Mouse (Mus musculus): ENCODE data around the gene Tspyl1. TPM values are rescaled to one million over a fixed set of nuclear protein-coding genes. Genes with fewer than 3 reads are reported as not detected.

The Tspyl1 gene
- polyA plus RNA-seq, 1 experiment from 2014 or later: 70.1 TPM

DNA sequence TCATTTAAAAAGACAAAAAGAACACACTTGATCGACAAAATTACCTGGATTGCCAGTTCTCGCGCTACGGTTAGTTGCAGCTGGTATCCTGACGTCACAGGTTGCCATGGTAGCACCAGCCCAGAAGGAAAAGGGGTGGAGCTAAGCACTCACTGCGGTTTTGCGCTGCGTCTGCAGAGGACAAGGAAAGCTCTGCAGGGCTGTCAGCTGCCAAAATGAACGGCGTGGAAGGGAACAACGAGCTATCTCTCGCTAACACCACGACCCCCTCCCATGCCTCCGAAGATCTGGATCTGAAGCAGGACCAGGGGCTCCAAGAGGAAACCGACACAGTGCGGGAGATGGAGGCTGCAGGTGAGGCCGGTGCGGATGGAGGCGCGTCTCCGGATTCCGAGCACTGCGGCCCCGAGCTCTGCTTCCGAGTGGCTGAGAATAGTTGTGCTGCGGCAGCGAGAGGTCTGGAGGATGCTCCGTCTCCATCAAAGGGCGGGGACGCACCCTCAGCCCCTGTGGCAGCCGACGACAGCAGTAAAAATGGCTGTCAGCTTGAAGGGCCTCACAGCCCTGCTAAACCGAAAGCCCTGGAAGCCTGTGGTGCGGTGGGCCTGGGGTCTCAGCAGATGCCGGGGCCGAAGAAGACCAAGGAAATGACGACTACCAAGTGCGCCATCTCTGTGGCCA lies 15.4 kb downstream of the Tspyl1 start, which contains the start of gene Tspyl4:
Tspyl4 (plus strand) TSS at position 144 of the 681 bp plus-strand sequence.
- Histone ChIP-seq H3K9me3 (replicated peaks; ENCODE audit: low read length) (no peaks in the 10 kb centered on the region), H3K4me3 (replicated peaks; ENCODE audit: low read depth, low read length) (peak within 1 kb of the TSS; percentile 71), H3K27me3 (ENCODE audit: insufficient read depth, low read length) (no peaks in the 10 kb centered on the region), H3K27ac (0 out of 2 replicates have a peak within 1 kb of the TSS, but pooled peaks have one; percentile 42), H3K9ac (ENCODE audit: low read depth, low read length) (peak within 1 kb of the TSS; percentile 65), H3K4me2 (ENCODE audit: low read length) (peak within 1 kb of the TSS; percentile 93), H3K4me1 (replicated peaks; ENCODE audit: insufficient read depth, low read length) (no peaks in the 10 kb centered on the region; the same call in 1 of the 2 replicates), H3K36me3 (ENCODE audit: insufficient read depth, low read length) (no peaks in the 10 kb centered on the region)
- no peak for TF ChIP-seq CTCF (IDR thresholded peaks at IDR 0.05; ENCODE audit: low read depth)
- DNase-seq (ENCODE audit: low spot score) (peak; percentile 96), ATAC-seq (replicated peaks; ENCODE audit: low FRiP score, low read depth) (peak; percentile 97)
- WGBS: under 1% methylated on average over 38 of the region's 38 CpGs

DNA sequence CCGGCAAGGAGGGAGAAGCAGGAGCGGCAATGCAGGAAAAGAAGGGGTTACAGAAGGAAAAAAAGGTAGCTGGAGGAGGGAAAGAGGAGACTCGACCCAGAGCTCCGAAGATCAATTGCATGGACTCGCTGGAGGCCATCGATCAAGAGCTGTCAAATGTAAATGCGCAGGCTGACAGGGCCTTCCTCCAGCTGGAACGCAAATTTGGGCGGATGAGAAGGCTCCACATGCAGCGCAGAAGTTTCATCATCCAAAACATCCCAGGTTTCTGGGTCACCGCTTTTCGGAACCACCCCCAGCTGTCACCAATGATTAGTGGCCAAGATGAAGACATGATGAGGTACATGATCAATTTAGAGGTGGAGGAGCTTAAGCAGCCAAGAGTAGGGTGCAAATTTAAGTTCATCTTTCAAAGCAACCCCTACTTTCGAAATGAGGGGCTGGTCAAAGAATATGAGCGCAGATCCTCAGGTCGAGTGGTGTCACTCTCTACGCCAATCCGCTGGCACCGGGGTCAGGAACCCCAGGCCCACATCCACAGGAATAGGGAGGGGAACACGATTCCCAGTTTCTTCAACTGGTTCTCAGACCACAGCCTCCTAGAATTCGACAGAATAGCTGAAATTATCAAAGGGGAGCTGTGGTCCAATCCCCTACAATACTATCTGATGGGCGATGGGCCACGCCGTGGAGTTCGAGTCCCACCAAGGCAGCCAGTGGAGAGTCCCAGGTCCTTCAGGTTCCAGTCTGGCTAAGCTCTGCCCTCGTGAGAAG lies 16.2 kb downstream of the Tspyl1 start:
- no peak for TF ChIP-seq CTCF (IDR thresholded peaks at IDR 0.05; ENCODE audit: low read depth)
- Histone ChIP-seq H3K9me3 (replicated peaks; ENCODE audit: low read length) (no peaks in the 10 kb centered on the region), H3K4me1 (replicated peaks; ENCODE audit: insufficient read depth, low read length) (no peaks in the 10 kb centered on the region; the same call in 1 of the 2 replicates), H3K4me3 (replicated peaks; ENCODE audit: low read depth, low read length) (peak overlapping the region; percentile 71), H3K9ac (ENCODE audit: low read depth, low read length) (peak overlapping the region; percentile 65), H3K27me3 (ENCODE audit: insufficient read depth, low read length) (no peaks in the 10 kb centered on the region), H3K4me2 (ENCODE audit: low read length) (peak overlapping the region; percentile 93), H3K27ac (no peak overlapping the region), H3K36me3 (ENCODE audit: insufficient read depth, low read length) (no peaks in the 10 kb centered on the region)
- ATAC-seq (replicated peaks; ENCODE audit: low FRiP score, low read depth) (peak; percentile 14; the same call in 1 of the 2 replicates), DNase-seq (ENCODE audit: low spot score) (peak; percentile 14)
- WGBS: 43% methylated on average over 25 of the region's 25 CpGs

DNA sequence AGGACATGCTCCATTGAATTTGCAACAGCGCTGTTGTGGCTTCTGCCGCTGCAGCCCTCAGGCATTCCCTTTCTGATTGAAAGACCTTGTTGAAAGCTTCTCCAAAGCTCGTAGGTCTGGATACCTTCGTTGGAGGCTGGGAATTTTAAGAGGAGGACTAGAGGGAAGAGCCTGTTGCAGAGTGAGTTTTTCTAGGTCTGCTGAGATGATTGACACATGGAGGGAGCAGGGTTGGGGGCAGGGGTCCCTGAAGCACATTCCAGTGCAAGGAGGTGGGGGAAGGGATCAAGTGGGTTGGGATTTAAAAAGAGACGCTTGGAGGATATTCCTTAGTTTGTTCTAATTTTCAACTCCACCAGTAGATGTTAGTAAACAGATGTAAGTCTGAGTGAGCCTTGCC lies 18.4 kb downstream of the Tspyl1 start:
- Histone ChIP-seq H3K4me2 (ENCODE audit: low read length) (0 out of 2 replicates have a peak overlapping the region, but pooled peaks have one; percentile 13), H3K9me3 (replicated peaks; ENCODE audit: low read length) (no peaks in the 10 kb centered on the region), H3K4me3 (replicated peaks; ENCODE audit: low read depth, low read length) (no peak overlapping the region), H3K36me3 (ENCODE audit: insufficient read depth, low read length) (no peaks in the 10 kb centered on the region), H3K27ac (no peak overlapping the region), H3K4me1 (replicated peaks; ENCODE audit: insufficient read depth, low read length) (no peaks in the 10 kb centered on the region; the same call in 1 of the 2 replicates), H3K27me3 (ENCODE audit: insufficient read depth, low read length) (no peaks in the 10 kb centered on the region), H3K9ac (ENCODE audit: low read depth, low read length) (no peak overlapping the region)
- ATAC-seq (replicated peaks; ENCODE audit: low FRiP score, low read depth) (no peak), DNase-seq (ENCODE audit: low spot score) (no peak)
- no peak for TF ChIP-seq CTCF (IDR thresholded peaks at IDR 0.05; ENCODE audit: low read depth)
- 22% methylated on average over 5 of the region's 5 CpGs for WGBS

DNA sequence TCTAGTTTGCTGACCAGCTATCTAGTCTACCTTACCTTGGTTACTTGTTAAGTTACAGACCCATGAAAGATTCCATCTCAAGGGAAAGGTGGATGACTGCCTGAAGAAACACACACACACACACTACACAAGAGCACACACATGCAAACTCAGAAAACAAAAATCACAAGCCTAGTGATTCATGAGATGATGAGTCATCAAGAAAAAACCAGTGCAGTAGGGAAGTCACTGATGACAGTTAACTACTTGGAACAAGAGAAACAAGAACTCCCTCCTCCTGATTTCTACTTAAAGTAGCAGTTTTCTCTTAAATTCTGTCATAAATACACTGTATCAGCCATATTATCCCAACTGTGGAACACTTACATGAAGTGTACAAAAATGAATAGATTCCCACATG lies 25.1 kb downstream of the Tspyl1 start:
- ATAC-seq (replicated peaks; ENCODE audit: low FRiP score, low read depth) (no peak), DNase-seq (ENCODE audit: low spot score) (no peak)
- no peaks in the 10 kb centered on the region for H3K27me3 ChIP-seq (ENCODE audit: insufficient read depth, low read length)
- no peak overlapping the region for H3K4me3 ChIP-seq (replicated peaks; ENCODE audit: low read depth, low read length)
- 0 out of 2 replicates have a peak, but pooled peaks cover 4% of the 10 kb centered on the region for H3K36me3 ChIP-seq (ENCODE audit: insufficient read depth, low read length)
- H3K27ac ChIP-seq: no peak overlapping the region
- H3K9ac ChIP-seq (ENCODE audit: low read depth, low read length): no peak overlapping the region
- TF ChIP-seq CTCF (IDR thresholded peaks at IDR 0.05; ENCODE audit: low read depth): no peak
- H3K4me1 ChIP-seq (replicated peaks; ENCODE audit: insufficient read depth, low read length): no peaks in the 10 kb centered on the region
- H3K9me3 ChIP-seq (replicated peaks; ENCODE audit: low read length): no peaks in the 10 kb centered on the region
- H3K4me2 ChIP-seq (ENCODE audit: low read length): no peak overlapping the region

DNA sequence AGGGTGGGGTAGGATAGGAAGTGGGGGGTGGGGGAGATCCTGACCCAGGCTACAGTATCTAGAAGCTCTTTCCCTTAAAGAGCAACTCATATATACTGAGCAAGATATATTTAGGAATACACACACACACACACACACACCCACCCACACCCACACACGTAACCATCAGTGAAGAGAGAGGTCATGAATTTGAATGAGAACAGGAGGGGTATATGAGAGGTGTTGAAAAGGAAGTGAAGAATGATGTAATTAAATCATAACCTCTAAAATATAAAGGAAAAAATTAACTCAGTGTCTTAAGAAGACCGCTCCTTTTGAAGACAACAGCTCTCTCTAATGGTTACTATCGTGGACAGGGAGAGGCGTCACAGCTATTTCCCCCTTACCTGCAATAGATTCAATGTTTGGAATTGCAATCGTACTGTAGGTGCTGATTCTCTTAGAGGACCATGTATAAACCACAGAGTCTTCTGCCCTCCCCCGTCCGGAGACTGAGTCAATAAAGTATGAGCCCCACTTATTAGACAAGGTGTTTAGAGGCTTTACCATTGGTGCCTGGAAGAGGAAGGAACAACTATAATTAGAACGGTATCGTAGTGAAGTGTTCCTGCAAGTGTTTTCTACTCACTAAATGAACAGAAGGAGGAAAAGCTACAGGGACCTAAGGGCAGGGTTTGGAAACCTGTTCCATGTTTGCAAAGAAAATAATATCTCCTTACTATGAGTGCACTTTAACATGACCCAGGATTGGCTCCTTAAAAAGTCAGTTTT lies 28.1 kb downstream of the Tspyl1 start:
- no peaks in the 10 kb centered on the region for H3K4me1 ChIP-seq (replicated peaks; ENCODE audit: insufficient read depth, low read length)
- ATAC-seq (replicated peaks; ENCODE audit: low FRiP score, low read depth) (no peak), DNase-seq (ENCODE audit: low spot score) (no peak)
- no peaks in the 10 kb centered on the region for H3K9me3 ChIP-seq (replicated peaks; ENCODE audit: low read length)
- WGBS: 88% methylated on average over 9 of the region's 9 CpGs
- no peak overlapping the region for H3K4me2 ChIP-seq (ENCODE audit: low read length)
- no peak overlapping the region for H3K4me3 ChIP-seq (replicated peaks; ENCODE audit: low read depth, low read length)
- no peak overlapping the region for H3K9ac ChIP-seq (ENCODE audit: low read depth, low read length)
- no peaks in the 10 kb centered on the region for H3K27me3 ChIP-seq (ENCODE audit: insufficient read depth, low read length)
- TF ChIP-seq CTCF (IDR thresholded peaks at IDR 0.05; ENCODE audit: low read depth): no peak
- H3K36me3 ChIP-seq (ENCODE audit: insufficient read depth, low read length): peaks cover 13% of the 10 kb centered on the region; the same call in 1 of the 2 replicates
- no peak overlapping the region for H3K27ac ChIP-seq

DNA sequence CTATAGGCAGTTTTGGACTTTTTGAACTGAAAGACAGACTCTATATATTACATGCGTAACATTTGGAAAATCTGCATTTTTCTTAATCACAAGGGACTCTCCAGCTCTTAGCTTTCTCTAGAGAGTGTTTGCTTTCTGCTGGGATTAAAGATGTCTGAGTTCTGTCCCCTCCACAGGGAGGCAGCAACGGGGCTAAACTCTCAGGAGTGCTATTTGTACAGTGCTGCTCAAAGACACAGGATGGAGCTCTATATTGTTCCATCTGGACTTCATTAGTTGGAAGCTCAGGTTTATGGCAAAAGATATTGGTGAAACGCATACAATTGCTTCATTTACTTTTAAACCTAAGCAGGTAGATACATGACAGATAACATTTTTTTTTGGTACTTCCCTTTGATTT lies 30.5 kb downstream of the Tspyl1 start:
- no peak overlapping the region for H3K27ac ChIP-seq
- no peaks in the 10 kb centered on the region for H3K9me3 ChIP-seq (replicated peaks; ENCODE audit: low read length)
- no peaks in the 10 kb centered on the region for H3K4me1 ChIP-seq (replicated peaks; ENCODE audit: insufficient read depth, low read length)
- ATAC-seq (replicated peaks; ENCODE audit: low FRiP score, low read depth): no peak
- H3K9ac ChIP-seq (ENCODE audit: low read depth, low read length): no peak overlapping the region
- peaks cover 13% of the 10 kb centered on the region; the same call in 1 of the 2 replicates for H3K36me3 ChIP-seq (ENCODE audit: insufficient read depth, low read length)
- H3K27me3 ChIP-seq (ENCODE audit: insufficient read depth, low read length): no peaks in the 10 kb centered on the region
- no peak overlapping the region for H3K4me3 ChIP-seq (replicated peaks; ENCODE audit: low read depth, low read length)
- 68% methylated on average over 3 of the region's 3 CpGs for WGBS
- TF ChIP-seq CTCF (IDR thresholded peaks at IDR 0.05; ENCODE audit: low read depth): 0 out of 2 replicates have a peak, but pooled peaks have one; percentile 6
- no peak for DNase-seq (ENCODE audit: low spot score)
- no peak overlapping the region for H3K4me2 ChIP-seq (ENCODE audit: low read length)
